Comparison of ENCODE assay signal across 8 mouse cellular contexts in the genomic region with DNA sequence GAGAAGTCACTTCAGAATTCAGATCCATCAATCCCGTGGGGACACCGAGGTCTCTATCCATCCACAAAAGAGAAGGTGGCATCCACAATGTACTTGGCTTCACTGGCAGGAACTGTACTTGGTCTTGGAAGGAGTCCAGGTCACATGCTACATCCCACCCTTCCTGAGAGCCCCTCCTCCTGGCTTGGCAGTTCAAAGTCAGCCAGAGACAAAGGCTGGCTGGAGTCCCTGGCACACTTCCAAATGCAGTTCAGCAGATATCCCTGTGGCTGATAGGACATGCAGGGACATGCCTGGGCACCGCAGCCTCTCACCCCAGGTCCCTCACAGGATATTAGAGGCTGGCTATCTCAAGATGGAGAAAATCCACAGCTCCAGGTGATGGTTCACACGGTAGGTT. TPM values are rescaled to one million over a fixed set of nuclear protein-coding genes. Genes with fewer than 3 reads are reported as not detected.
DNase-seq lines count a peak whose midpoint lies in the region; ATAC-seq and TF ChIP-seq lines count a peak whose summit lies in the region.

No protein-coding gene starts in this region.

- peak overlapping the region; percentile 75 for H3K27ac ChIP-seq in layer of hippocampus, adult 2 months
- H3K27ac ChIP-seq in forebrain, embryonic 13.5 days = peak overlapping the region; percentile 68
- peak overlapping the region; percentile 30 for H3K27ac ChIP-seq in hindbrain, embryonic 11.5 days (ENCODE audit: low read depth, low read length)
- peak overlapping the region; percentile 39 for H3K27ac ChIP-seq in neural tube, embryonic 12.5 days
- H3K27ac ChIP-seq in thymus, adult 2 months (ENCODE audit: control insufficient read depth, insufficient read depth, low read length) = no peak overlapping the region

- H3K27me3 ChIP-seq in forebrain, embryonic 13.5 days = no peaks in the 10 kb centered on the region
- no peaks in the 10 kb centered on the region for H3K27me3 ChIP-seq in hindbrain, embryonic 11.5 days (ENCODE audit: control insufficient read depth, insufficient read depth, low read length)
- no peaks in the 10 kb centered on the region for H3K27me3 ChIP-seq in neural tube, embryonic 12.5 days (replicated peaks)
- H3K27me3 ChIP-seq in thymus, adult 2 months (ENCODE audit: control insufficient read depth, insufficient read depth, low read length) = no peaks in the 10 kb centered on the region

- DNase-seq in layer of hippocampus, adult 2 months (ENCODE audit: low spot score in 2 of 2) = peak; percentile 38 to 60
- DNase-seq in layer of hippocampus, adult 9-10 months (ENCODE audit: low spot score) = no peak
- DNase-seq in adrenal gland, postnatal 14 days = peak; percentile 92
- no peak for DNase-seq in hindbrain, embryonic 11.5 days (ENCODE audit: low spot score)
- peak; percentile 69 for DNase-seq in liver
- DNase-seq in thymus, adult 2 months = no peak

- H3K36me3 ChIP-seq in forebrain, embryonic 13.5 days (ENCODE audit: poor library complexity, severe bottlenecking) = peaks cover 41% of the 10 kb centered on the region
- H3K36me3 ChIP-seq in hindbrain, embryonic 11.5 days (ENCODE audit: control insufficient read depth, insufficient read depth, low read length) = peaks cover 10% of the 10 kb centered on the region; the same call in 1 of the 2 replicates
- peaks cover 37% of the 10 kb centered on the region for H3K36me3 ChIP-seq in neural tube, embryonic 12.5 days
- H3K36me3 ChIP-seq in thymus, adult 2 months (ENCODE audit: control insufficient read depth, insufficient read depth, low read length) = peaks cover 14% of the 10 kb centered on the region; the same call in 1 of the 2 replicates

- TF ChIP-seq CTCF in layer of hippocampus, adult 2 months (conservative IDR thresholded peaks at IDR 0.05) = no peak
- no peak for TF ChIP-seq CTCF in thymus, adult 2 months (IDR thresholded peaks at IDR 0.05; ENCODE audit: borderline replicate concordance, control insufficient read depth, extremely low read depth, insufficient read depth, low read length, poor library complexity)

- H3K4me1 ChIP-seq in forebrain, embryonic 13.5 days = peaks cover 35% of the 10 kb centered on the region
- H3K4me1 ChIP-seq in hindbrain, embryonic 11.5 days (replicated peaks; ENCODE audit: control insufficient read depth, insufficient read depth, low read length) = peaks cover 11% of the 10 kb centered on the region
- H3K4me1 ChIP-seq in neural tube, embryonic 12.5 days = peaks cover 79% of the 10 kb centered on the region
- H3K4me1 ChIP-seq in thymus, adult 2 months (replicated peaks; ENCODE audit: control insufficient read depth, insufficient read depth, low read length) = peaks cover 22% of the 10 kb centered on the region

- TF ChIP-seq POLR2A in thymus, adult 2 months (IDR thresholded peaks at IDR 0.05; ENCODE audit: control insufficient read depth, extremely low read depth, insufficient read depth, low read length, poor library complexity) = no peak

- no peaks in the 10 kb centered on the region for H3K9me3 ChIP-seq in forebrain, embryonic 13.5 days (replicated peaks)
- no peaks in the 10 kb centered on the region for H3K9me3 ChIP-seq in hindbrain, embryonic 11.5 days (ENCODE audit: control insufficient read depth, low read length)
- no peaks in the 10 kb centered on the region for H3K9me3 ChIP-seq in neural tube, embryonic 12.5 days

- no peak overlapping the region for H3K9ac ChIP-seq in forebrain, embryonic 13.5 days
- no peak overlapping the region for H3K9ac ChIP-seq in hindbrain, embryonic 11.5 days (ENCODE audit: low read depth, low read length)
- no peak overlapping the region for H3K9ac ChIP-seq in neural tube, embryonic 12.5 days

- H3K4me2 ChIP-seq in forebrain, embryonic 13.5 days = no peak overlapping the region
- no peak overlapping the region for H3K4me2 ChIP-seq in hindbrain, embryonic 11.5 days (replicated peaks; ENCODE audit: low read depth, low read length)
- 0 out of 2 replicates have a peak overlapping the region, but pooled peaks have one; percentile 22 for H3K4me2 ChIP-seq in neural tube, embryonic 12.5 days (replicated peaks)

- WGBS in forebrain, embryonic 13.5 days = 51% methylated on average over 4 of the region's 4 CpGs
- 77% methylated on average over 4 of the region's 4 CpGs for WGBS in hindbrain, embryonic 11.5 days
- WGBS in neural tube, embryonic 12.5 days = 51% methylated on average over 4 of the region's 4 CpGs
- 52% methylated on average over 4 of the region's 4 CpGs for WGBS in thymus, adult 2 months

- ATAC-seq in forebrain, embryonic 13.5 days = peak; percentile 60
- ATAC-seq in hindbrain, embryonic 11.5 days (ENCODE audit: low FRiP score) = peak; percentile 30; the same call in 1 of the 2 replicates
- ATAC-seq in neural tube, embryonic 12.5 days (ENCODE audit: low FRiP score, low read depth) = peak; percentile 75

- H3K4me3 ChIP-seq in layer of hippocampus, adult 2 months = no peak overlapping the region
- no peak overlapping the region for H3K4me3 ChIP-seq in forebrain, embryonic 13.5 days
- no peak overlapping the region for H3K4me3 ChIP-seq in hindbrain, embryonic 11.5 days (ENCODE audit: low read depth, low read length)
- H3K4me3 ChIP-seq in neural tube, embryonic 12.5 days = no peak overlapping the region
- H3K4me3 ChIP-seq in thymus, adult 2 months (ENCODE audit: control insufficient read depth, insufficient read depth, low read length) = no peak overlapping the region

RNA-seq across cellular contexts. Expression of gene Pgpep1, which starts 10.9 kb away (rescaled TPM):
- total RNA-seq in layer of hippocampus, adult 2 months (2021) = 10 to 100 TPM; 25.4 to 29.1 TPM
- 73.1 and 86.5 TPM in 2 replicates for total RNA-seq in adrenal gland, postnatal 14 days (2021)
- 64.6 and 80.8 TPM in 2 replicates for polyA plus RNA-seq in forebrain, embryonic 13.5 days (2015; fragmentation: Nextera tagmentation; extraction: Ambion mirVana)
- polyA plus RNA-seq in hindbrain, embryonic 11.5 days (2014; fragmentation: Nextera tagmentation; extraction: Ambion mirVana) = 170 TPM in 2 replicates
- polyA plus RNA-seq in neural tube, embryonic 12.5 days (2016; fragmentation: Nextera tagmentation; extraction: Ambion mirVana) = 181 and 188 TPM in 2 replicates
- 40.7 and 41.9 TPM in 2 replicates for polyA plus RNA-seq in thymus, adult 2 months (2012; rRNA removed)

RNA-seq across cellular contexts. Expression of gene Gdf15, which starts 17.1 kb away (rescaled TPM):
- total RNA-seq in layer of hippocampus, adult 2 months (2021) = under 1 TPM in 1 of 2 experiments, not detected in 1; 0.25 TPM
- total RNA-seq in adrenal gland, postnatal 14 days (2021) = 0.79 and 1.0 TPM in 2 replicates
- 0.15 TPM in 1 of 2 replicates, not detected in the other for polyA plus RNA-seq in forebrain, embryonic 13.5 days (2015; fragmentation: Nextera tagmentation; extraction: Ambion mirVana)
- polyA plus RNA-seq in hindbrain, embryonic 11.5 days (2014; fragmentation: Nextera tagmentation; extraction: Ambion mirVana) = not detected in 2 replicates
- polyA plus RNA-seq in neural tube, embryonic 12.5 days (2016; fragmentation: Nextera tagmentation; extraction: Ambion mirVana) = 0.14 TPM in 1 of 2 replicates, not detected in the other
- polyA plus RNA-seq in thymus, adult 2 months (2012; rRNA removed) = 6.7 and 7.5 TPM in 2 replicates

RNA-seq across cellular contexts. Expression of gene Lsm4, which starts 23.7 kb away (rescaled TPM):
- total RNA-seq in layer of hippocampus, adult 2 months (2021) = 10 to 100 TPM; 58.2 to 61.8 TPM
- total RNA-seq in adrenal gland, postnatal 14 days (2021) = 76.0 and 78.6 TPM in 2 replicates
- polyA plus RNA-seq in forebrain, embryonic 13.5 days (2015; fragmentation: Nextera tagmentation; extraction: Ambion mirVana) = 238 and 239 TPM in 2 replicates
- polyA plus RNA-seq in hindbrain, embryonic 11.5 days (2014; fragmentation: Nextera tagmentation; extraction: Ambion mirVana) = 282 and 299 TPM in 2 replicates
- polyA plus RNA-seq in neural tube, embryonic 12.5 days (2016; fragmentation: Nextera tagmentation; extraction: Ambion mirVana) = 264 and 277 TPM in 2 replicates
- polyA plus RNA-seq in thymus, adult 2 months (2012; rRNA removed) = 192 and 199 TPM in 2 replicates

RNA-seq across cellular contexts. Expression of gene Lrrc25, which starts 33.4 kb away (rescaled TPM):
- under 1 TPM; 0.54 to 0.97 TPM for total RNA-seq in layer of hippocampus, adult 2 months (2021)
- 1.6 and 2.0 TPM in 2 replicates for total RNA-seq in adrenal gland, postnatal 14 days (2021)
- polyA plus RNA-seq in forebrain, embryonic 13.5 days (2015; fragmentation: Nextera tagmentation; extraction: Ambion mirVana) = 0.65 and 0.68 TPM in 2 replicates
- 0.85 and 0.97 TPM in 2 replicates for polyA plus RNA-seq in hindbrain, embryonic 11.5 days (2014; fragmentation: Nextera tagmentation; extraction: Ambion mirVana)
- 0.68 and 1.3 TPM in 2 replicates for polyA plus RNA-seq in neural tube, embryonic 12.5 days (2016; fragmentation: Nextera tagmentation; extraction: Ambion mirVana)
- 15.3 and 18.5 TPM in 2 replicates for polyA plus RNA-seq in thymus, adult 2 months (2012; rRNA removed)

RNA-seq across cellular contexts. Expression of gene Ssbp4, which starts 40.7 kb away (rescaled TPM):
- total RNA-seq in layer of hippocampus, adult 2 months (2021) = 100 to 1,000 TPM; 274 to 297 TPM
- 84.4 and 102 TPM in 2 replicates for total RNA-seq in adrenal gland, postnatal 14 days (2021)
- 81.9 and 101 TPM in 2 replicates for polyA plus RNA-seq in forebrain, embryonic 13.5 days (2015; fragmentation: Nextera tagmentation; extraction: Ambion mirVana)
- 126 and 129 TPM in 2 replicates for polyA plus RNA-seq in hindbrain, embryonic 11.5 days (2014; fragmentation: Nextera tagmentation; extraction: Ambion mirVana)
- 139 and 144 TPM in 2 replicates for polyA plus RNA-seq in neural tube, embryonic 12.5 days (2016; fragmentation: Nextera tagmentation; extraction: Ambion mirVana)
- polyA plus RNA-seq in thymus, adult 2 months (2012; rRNA removed) = 392 and 506 TPM in 2 replicates

Comparison
In these comparisons a context has a peak if more than half of its experiments do, and no peak if none do; other contexts are left out.
1. DNase-seq: peak in layer of hippocampus, adult 2 months (2 of 2), adrenal gland, postnatal 14 days (single experiment) and liver (single experiment); none in layer of hippocampus, adult 9-10 months (single experiment), hindbrain, embryonic 11.5 days (single experiment) and thymus, adult 2 months (single experiment).
2. Peak in every context shown above with its lines, with median percentiles within 50 percentile points of each other: ATAC-seq.